Mouse (Mus musculus): ENCODE data around the gene Ccdc106. TPM values are rescaled to one million over a fixed set of nuclear protein-coding genes. Genes with fewer than 3 reads are reported as not detected.

The Ccdc106 gene
- polyA plus RNA-seq, 2 experiments: 36.7 to 48.1 TPM

GRCm38 (mm10) chr7:5035628-5036027, 15.3 kb downstream of the Ccdc106 start:
- 95% methylated on average over 17 of the region's 17 CpGs for WGBS
- H3K36me3 ChIP-seq (ENCODE audit: control insufficient read depth, insufficient read depth, low read length): peaks cover 58% of the 10 kb centered on the region
- H3K27me3 ChIP-seq (ENCODE audit: control insufficient read depth, insufficient read depth, low read length): no peaks in the 10 kb centered on the region
- H3K4me1 ChIP-seq (ENCODE audit: control insufficient read depth, insufficient read depth, low read length): peaks cover 3% of the 10 kb centered on the region; the same call in 1 of the 2 replicates
- no peak overlapping the region for H3K4me3 ChIP-seq (replicated peaks; ENCODE audit: low read length)
- peaks cover 24% of the 10 kb centered on the region for H3K9me3 ChIP-seq (ENCODE audit: control insufficient read depth, low read length)
- TF ChIP-seq POLR2A (IDR thresholded peaks at IDR 0.05; ENCODE audit: borderline replicate concordance, extremely low read depth, insufficient read depth, insufficient read length): no peak
- H3K9ac ChIP-seq (ENCODE audit: low read depth, low read length, severe bottlenecking): no peak overlapping the region
- DNase-seq (ENCODE audit: low spot score) (no peak), ATAC-seq (ENCODE audit: low FRiP score, low read depth) (no peak)
- no peak overlapping the region for H3K4me2 ChIP-seq (replicated peaks; ENCODE audit: low read depth, low read length, severe bottlenecking)
- H3K27ac ChIP-seq (replicated peaks; ENCODE audit: low read depth, low read length): no peak overlapping the region

- no peak overlapping the region for H3K4me3 ChIP-seq (replicated peaks; ENCODE audit: low read length)
- H3K9me3 ChIP-seq (ENCODE audit: control insufficient read depth, low read length): peaks cover 19% of the 10 kb centered on the region
- H3K4me2 ChIP-seq (replicated peaks; ENCODE audit: low read depth, low read length, severe bottlenecking): no peak overlapping the region
- TF ChIP-seq POLR2A (IDR thresholded peaks at IDR 0.05; ENCODE audit: borderline replicate concordance, extremely low read depth, insufficient read depth, insufficient read length): no peak
- 93% methylated on average over 9 of the region's 9 CpGs for whole genome bisulfite sequencing
- H3K27ac ChIP-seq (replicated peaks; ENCODE audit: low read depth, low read length): no peak overlapping the region
- DNase-seq (ENCODE audit: low spot score) (no peak), ATAC-seq (ENCODE audit: low FRiP score, low read depth) (no peak)
- H3K36me3 ChIP-seq (ENCODE audit: control insufficient read depth, insufficient read depth, low read length): peaks cover 53% of the 10 kb centered on the region
- H3K9ac ChIP-seq (ENCODE audit: low read depth, low read length, severe bottlenecking): no peak overlapping the region
- no peaks in the 10 kb centered on the region for H3K27me3 ChIP-seq (ENCODE audit: control insufficient read depth, insufficient read depth, low read length)
- peaks cover 3% of the 10 kb centered on the region; the same call in 1 of the 2 replicates for H3K4me1 ChIP-seq (ENCODE audit: control insufficient read depth, insufficient read depth, low read length)
These were observed 15.8 kb downstream of the Ccdc106 start for GRCm38 (mm10) chr7:5036136-5036535.

GRCm38 (mm10) chr7:5037026-5037425, 16.7 kb downstream of the Ccdc106 start:
- WGBS: 93% methylated on average over 7 of the region's 7 CpGs

GRCm38 (mm10) chr7:5037467-5037866, 17.1 kb downstream of the Ccdc106 start:
- peaks cover 3% of the 10 kb centered on the region; the same call in 1 of the 2 replicates for H3K4me1 ChIP-seq (ENCODE audit: control insufficient read depth, insufficient read depth, low read length)
- TF ChIP-seq POLR2A (IDR thresholded peaks at IDR 0.05; ENCODE audit: borderline replicate concordance, extremely low read depth, insufficient read depth, insufficient read length): no peak
- no peak for ATAC-seq (ENCODE audit: low FRiP score, low read depth)
- peaks cover 7% of the 10 kb centered on the region for H3K9me3 ChIP-seq (ENCODE audit: control insufficient read depth, low read length)
- no peak for DNase-seq (ENCODE audit: low spot score)
- H3K36me3 ChIP-seq (ENCODE audit: control insufficient read depth, insufficient read depth, low read length): peaks cover 40% of the 10 kb centered on the region
- peak overlapping the region; percentile 50 for H3K4me3 ChIP-seq (replicated peaks; ENCODE audit: low read length)
- H3K4me2 ChIP-seq (replicated peaks; ENCODE audit: low read depth, low read length, severe bottlenecking): peak overlapping the region; percentile 49
- H3K27ac ChIP-seq (replicated peaks; ENCODE audit: low read depth, low read length): peak overlapping the region; percentile 85; the same call in 1 of the 2 replicates
- 89% methylated on average over 8 of the region's 8 CpGs for WGBS
- H3K9ac ChIP-seq (ENCODE audit: low read depth, low read length, severe bottlenecking): no peak overlapping the region
- no peaks in the 10 kb centered on the region for H3K27me3 ChIP-seq (ENCODE audit: control insufficient read depth, insufficient read depth, low read length)

More at GRCm38 (mm10) chr7:5037026-5037425, 16.7 kb downstream of the Ccdc106 start:
- TF ChIP-seq POLR2A (IDR thresholded peaks at IDR 0.05; ENCODE audit: borderline replicate concordance, extremely low read depth, insufficient read depth, insufficient read length): no peak
- DNase-seq (ENCODE audit: low spot score) (no peak), ATAC-seq (ENCODE audit: low FRiP score, low read depth) (no peak)
- H3K9ac ChIP-seq (ENCODE audit: low read depth, low read length, severe bottlenecking): no peak overlapping the region
- peaks cover 10% of the 10 kb centered on the region for H3K9me3 ChIP-seq (ENCODE audit: control insufficient read depth, low read length)
- no peak overlapping the region for H3K4me2 ChIP-seq (replicated peaks; ENCODE audit: low read depth, low read length, severe bottlenecking)
- no peaks in the 10 kb centered on the region for H3K27me3 ChIP-seq (ENCODE audit: control insufficient read depth, insufficient read depth, low read length)
- H3K36me3 ChIP-seq (ENCODE audit: control insufficient read depth, insufficient read depth, low read length): peaks cover 44% of the 10 kb centered on the region
- no peak overlapping the region for H3K27ac ChIP-seq (replicated peaks; ENCODE audit: low read depth, low read length)
- no peak overlapping the region for H3K4me3 ChIP-seq (replicated peaks; ENCODE audit: low read length)
- peaks cover 3% of the 10 kb centered on the region; the same call in 1 of the 2 replicates for H3K4me1 ChIP-seq (ENCODE audit: control insufficient read depth, insufficient read depth, low read length)

- DNase-seq (ENCODE audit: low spot score) (peak; percentile 93), ATAC-seq (ENCODE audit: low FRiP score, low read depth) (peak; percentile 97)
- 0 out of 2 replicates have a peak, but pooled peaks have one; percentile 11 for TF ChIP-seq POLR2A (IDR thresholded peaks at IDR 0.05; ENCODE audit: borderline replicate concordance, extremely low read depth, insufficient read depth, insufficient read length)
- Histone ChIP-seq H3K27ac (replicated peaks; ENCODE audit: low read depth, low read length) (peak within 1 kb of the TSS; percentile 85), H3K27me3 (ENCODE audit: control insufficient read depth, insufficient read depth, low read length) (no peaks in the 10 kb centered on the region), H3K4me2 (replicated peaks; ENCODE audit: low read depth, low read length, severe bottlenecking) (peak within 1 kb of the TSS; percentile 49), H3K36me3 (ENCODE audit: control insufficient read depth, insufficient read depth, low read length) (peaks cover 33% of the 10 kb centered on the region), H3K9ac (ENCODE audit: low read depth, low read length, severe bottlenecking) (peak within 1 kb of the TSS; percentile 64), H3K9me3 (ENCODE audit: control insufficient read depth, low read length) (peaks cover 7% of the 10 kb centered on the region; the same call in 1 of the 2 replicates), H3K4me3 (replicated peaks; ENCODE audit: low read length) (peak within 1 kb of the TSS; percentile 50), H3K4me1 (ENCODE audit: control insufficient read depth, insufficient read depth, low read length) (peaks cover 3% of the 10 kb centered on the region; the same call in 1 of the 2 replicates)
- WGBS: 0% methylated on average over 39 of the region's 48 CpGs
These were observed 17.9 kb downstream of the Ccdc106 start, which contains the start of gene Zfp784 for GRCm38 (mm10) chr7:5038109-5038732. Gene Zfp784, minus strand, starts transcription at chr7:5038446.

All from limb, embryonic 14.5 days (tissue).